Mouse (Mus musculus) lung, postnatal 0 days (tissue): ENCODE measurements around the gene St3gal5. TPM values are rescaled to one million over a fixed set of nuclear protein-coding genes. Genes with fewer than 3 reads are reported as not detected.

Source experiments
- ATAC-seq: fragments of 200-750 bp; cut with Nextera tagmentation; 2 replicates; pipeline ENCODE4 v1.8.0; 2017; ENCODE audit warnings: moderate library complexity
- DNase-seq: peaks from one replicate; pipeline ENCODE4 v3.0.0-alpha.2; 2016; ENCODE audit warnings: low spot score
- H3K27ac ChIP-seq: fragments of 300-500 bp; sonication (generic); 2 replicates; pipeline ENCODE4 v1.5.1; 2014; ENCODE audit warnings: antibody characterized with exemption, mild to moderate bottlenecking, low read length, mixed read lengths
- H3K27me3 ChIP-seq: fragments of 300-500 bp; sonication (generic); replicated peaks from 2 replicates; pipeline ENCODE4 v1.6.1; 2014; ENCODE audit warnings: low read length, mixed read lengths; ENCODE audit not compliant: insufficient read depth
- H3K36me3 ChIP-seq: fragments of 300-500 bp; sonication (generic); 2 replicates; pipeline ENCODE4 v1.6.1; 2014; ENCODE audit warnings: low read length, mixed read lengths; ENCODE audit not compliant: insufficient read depth
- H3K4me1 ChIP-seq: fragments of 300-500 bp; sonication (generic); 2 replicates; pipeline ENCODE4 v1.6.1; 2014; ENCODE audit warnings: antibody characterized with exemption, low read depth, low read length, mixed read lengths; ENCODE audit not compliant: insufficient read depth
- H3K4me2 ChIP-seq: fragments of 300-500 bp; sonication (generic); replicated peaks from 2 replicates; pipeline ENCODE4 v1.6.1; 2014; ENCODE audit warnings: low read depth, mild to moderate bottlenecking, low read length, moderate library complexity, mixed read lengths
- H3K4me3 ChIP-seq: fragments of 300-500 bp; sonication (generic); 2 replicates; pipeline ENCODE4 v1.5.1; 2014; ENCODE audit warnings: low read depth, low read length
- H3K9ac ChIP-seq: fragments of 300-500 bp; sonication (generic); replicated peaks from 2 replicates; pipeline ENCODE4 v1.6.1; 2014; ENCODE audit warnings: low read depth, mild to moderate bottlenecking
- H3K9me3 ChIP-seq: fragments of 300-500 bp; sonication (generic); 2 replicates; pipeline ENCODE4 v1.6.1; 2016; ENCODE audit warnings: low read length, mixed read lengths
- CTCF ChIP-seq: IDR thresholded peaks from 2 replicates; pipeline ENCODE4 v1.5.1; 2016; ENCODE audit warnings: antibody characterized with exemption, mild to moderate bottlenecking
- EP300 ChIP-seq: IDR thresholded peaks from 2 replicates; pipeline ENCODE4 v1.6.1; 2016; ENCODE audit warnings: antibody characterized with exemption, mild to moderate bottlenecking, control low read depth
- WGBS: fragments of 180-500 bp; shearing (Covaris S2); extraction: QIAGEN DNeasy Blood & Tissue Kit; methylation state at CpG from one replicate; pipeline ENCODE4 v1.1.7; 2014; 5-methylcytosine and 5-hydroxymethylcytosine counted together
- polyA plus RNA-seq: library from polyadenylated mRNA; unstranded; fragments of >200 nt; fragmentation: Nextera tagmentation; extraction: Ambion mirVana; gene quantifications from 2 replicates; pipeline ENCODE4 v1.2.1, GENCODE M21; 2015

Gene St3gal5
- polyA plus RNA-seq, 1 experiment from 2014 or later, result 38.9 TPM

- 61% methylated on average over 1 of the region's 1 CpGs for WGBS
- no peak overlapping the region for H3K9ac ChIP-seq
These were observed 76.0 kb downstream of the St3gal5 start for GRCm38 (mm10) chr6:72173350-72173749.

GRCm38 (mm10) chr6:72175419-72175818 is 78.0 kb downstream of the St3gal5 start:
- H3K4me3 ChIP-seq, result no peak overlapping the region
- no peak overlapping the region for H3K4me2 ChIP-seq
- peaks cover 7% of the 10 kb centered on the region; the same call in 1 of the 2 replicates for H3K4me1 ChIP-seq
- DNase-seq, result no peak
- no peak overlapping the region for H3K9ac ChIP-seq
- no peaks in the 10 kb centered on the region for H3K9me3 ChIP-seq
- no peaks in the 10 kb centered on the region for H3K27me3 ChIP-seq
- 39% methylated on average over 3 of the region's 3 CpGs for WGBS
- no peaks in the 10 kb centered on the region for H3K36me3 ChIP-seq
- no peak overlapping the region for H3K27ac ChIP-seq
- no peak for TF ChIP-seq CTCF
- no peak for TF ChIP-seq EP300
- ATAC-seq, result no peak

More at GRCm38 (mm10) chr6:72173350-72173749, 76.0 kb downstream of the St3gal5 start:
- DNase-seq, result no peak
- H3K9me3 ChIP-seq, result no peaks in the 10 kb centered on the region
- H3K4me3 ChIP-seq, result no peak overlapping the region
- H3K36me3 ChIP-seq, result no peaks in the 10 kb centered on the region
- no peak overlapping the region for H3K4me2 ChIP-seq
- TF ChIP-seq EP300, result no peak
- no peaks in the 10 kb centered on the region for H3K4me1 ChIP-seq
- ATAC-seq, result no peak
- H3K27ac ChIP-seq, result no peak overlapping the region
- no peaks in the 10 kb centered on the region for H3K27me3 ChIP-seq

GRCm38 (mm10) chr6:72176004-72176403 is 78.6 kb downstream of the St3gal5 start:
- H3K9me3 ChIP-seq, result no peaks in the 10 kb centered on the region
- ATAC-seq, result no peak
- WGBS, result 52% methylated on average over 5 of the region's 5 CpGs
- H3K27ac ChIP-seq, result no peak overlapping the region
- TF ChIP-seq CTCF (no peak), EP300 (no peak)
- peaks cover 11% of the 10 kb centered on the region; the same call in 1 of the 2 replicates for H3K4me1 ChIP-seq
- no peak for DNase-seq
- H3K36me3 ChIP-seq, result no peaks in the 10 kb centered on the region
- H3K4me2 ChIP-seq, result no peak overlapping the region
- H3K27me3 ChIP-seq, result no peaks in the 10 kb centered on the region
- H3K4me3 ChIP-seq, result no peak overlapping the region
- 0 out of 2 replicates have a peak overlapping the region, but pooled peaks have one; percentile 12 for H3K9ac ChIP-seq

GRCm38 (mm10) chr6:72177417-72177816 is 80.0 kb downstream of the St3gal5 start:
- Histone ChIP-seq H3K27me3 (no peaks in the 10 kb centered on the region), H3K27ac (0 out of 2 replicates have a peak overlapping the region, but pooled peaks have one; percentile 9), H3K4me3 (no peak overlapping the region), H3K9ac (no peak overlapping the region), H3K9me3 (no peaks in the 10 kb centered on the region), H3K4me1 (peaks cover 11% of the 10 kb centered on the region; the same call in 1 of the 2 replicates), H3K4me2 (no peak overlapping the region), H3K36me3 (no peaks in the 10 kb centered on the region)
- ATAC-seq, result peak; percentile 49
- TF ChIP-seq EP300, result 0 out of 2 replicates have a peak, but pooled peaks have one; percentile 14
- TF ChIP-seq CTCF, result peak; percentile 13
- peak; percentile 79 for DNase-seq
- WGBS, result 46% methylated on average over 3 of the region's 3 CpGs

GRCm38 (mm10) chr6:72179006-72179405 is 81.6 kb downstream of the St3gal5 start:
- Histone ChIP-seq H3K27ac (no peak overlapping the region), H3K4me3 (no peak overlapping the region), H3K36me3 (no peaks in the 10 kb centered on the region), H3K4me2 (no peak overlapping the region), H3K4me1 (peaks cover 11% of the 10 kb centered on the region; the same call in 1 of the 2 replicates), H3K9ac (no peak overlapping the region), H3K27me3 (no peaks in the 10 kb centered on the region), H3K9me3 (no peaks in the 10 kb centered on the region)
- ATAC-seq, result peak; percentile 89
- peak; percentile 93 for DNase-seq
- TF ChIP-seq CTCF (no peak), EP300 (peak; percentile 74)
- 60% methylated on average over 3 of the region's 3 CpGs for WGBS

GRCm38 (mm10) chr6:72179562-72180502 is 82.4 kb downstream of the St3gal5 start:
- no peaks in the 10 kb centered on the region for H3K9me3 ChIP-seq

More at GRCm38 (mm10) chr6:72179562-72180502, 82.4 kb downstream of the St3gal5 start:
- no peak overlapping the region for H3K4me2 ChIP-seq
- DNase-seq (peak; percentile 40), ATAC-seq (no peak)
- WGBS, result 55% methylated on average over 12 of the region's 12 CpGs
- no peak overlapping the region for H3K4me3 ChIP-seq
- no peak overlapping the region for H3K9ac ChIP-seq
- 0 out of 2 replicates have a peak overlapping the region, but pooled peaks have one; percentile 11 for H3K27ac ChIP-seq
- H3K36me3 ChIP-seq, result no peaks in the 10 kb centered on the region
- TF ChIP-seq EP300 (no peak), CTCF (no peak)
- H3K27me3 ChIP-seq, result no peaks in the 10 kb centered on the region
- H3K4me1 ChIP-seq, result peaks cover 11% of the 10 kb centered on the region; the same call in 1 of the 2 replicates
